Mouse (Mus musculus) splenic B cell, adult 2 months (primary cell): Measurements from ENCODE around the gene Ahnak2.
A peak's percentile ranks its signal among the peaks of the same experiment; 100 is the strongest.

Experiments used
- DNase-seq: peaks from one replicate; pipeline ENCODE4 v3.0.0-alpha.2; 2011; ENCODE audit warnings: low read depth, low spot score
- H3K27me3 ChIP-seq: 2 replicates; pipeline ENCODE4 v1.6.1; 2012; ENCODE audit warnings: mild to moderate bottlenecking, low read length, moderate library complexity, mixed read lengths; ENCODE audit not compliant: control insufficient read depth, poor library complexity, insufficient read depth, severe bottlenecking
- H3K36me3 ChIP-seq: 2 replicates; pipeline ENCODE4 v1.6.1; 2012; ENCODE audit warnings: mild to moderate bottlenecking, low read length, moderate library complexity, mixed read lengths; ENCODE audit not compliant: control insufficient read depth, poor library complexity, insufficient read depth, severe bottlenecking

Ahnak2 gene

GRCm38 (mm10) chr12:112795466-112796104 lies 6.9 kb downstream of the Ahnak2 start:
- no peaks in the 10 kb centered on the region for H3K27me3 ChIP-seq

GRCm38 (mm10) chr12:112794998-112795397 lies 7.5 kb downstream of the Ahnak2 start:
- Histone ChIP-seq H3K36me3 (no peaks in the 10 kb centered on the region), H3K27me3 (no peaks in the 10 kb centered on the region)
- no peak for DNase-seq

More at GRCm38 (mm10) chr12:112795466-112796104, 6.9 kb downstream of the Ahnak2 start:
- H3K36me3 ChIP-seq: no peaks in the 10 kb centered on the region
- no peak for DNase-seq

GRCm38 (mm10) chr12:112794356-112794816 lies 8.1 kb downstream of the Ahnak2 start:
- H3K36me3 ChIP-seq: no peaks in the 10 kb centered on the region
- DNase-seq: no peak
- no peaks in the 10 kb centered on the region for H3K27me3 ChIP-seq

- no peaks in the 10 kb centered on the region for H3K27me3 ChIP-seq
- DNase-seq: no peak
- no peaks in the 10 kb centered on the region for H3K36me3 ChIP-seq
These were observed 8.7 kb downstream of the Ahnak2 start for GRCm38 (mm10) chr12:112793601-112794355.

- DNase-seq: no peak
- Histone ChIP-seq H3K36me3 (no peaks in the 10 kb centered on the region), H3K27me3 (no peaks in the 10 kb centered on the region)
These were observed 11.4 kb downstream of the Ahnak2 start for GRCm38 (mm10) chr12:112791026-112791425.

- H3K36me3 ChIP-seq: no peaks in the 10 kb centered on the region; the same call in 1 of the 2 replicates
- no peaks in the 10 kb centered on the region for H3K27me3 ChIP-seq
- no peak for DNase-seq
These were observed 28.0 kb downstream of the Ahnak2 start for GRCm38 (mm10) chr12:112774481-112774880.

- DNase-seq: no peak
- H3K27me3 ChIP-seq: no peaks in the 10 kb centered on the region
- H3K36me3 ChIP-seq: no peaks in the 10 kb centered on the region; the same call in 1 of the 2 replicates
These were observed 28.4 kb downstream of the Ahnak2 start for GRCm38 (mm10) chr12:112774026-112774425.

- DNase-seq: no peak
- Histone ChIP-seq H3K27me3 (no peaks in the 10 kb centered on the region), H3K36me3 (peaks cover 4% of the 10 kb centered on the region)
These were observed 29.1 kb downstream of the Ahnak2 start for GRCm38 (mm10) chr12:112773366-112773765.

- peaks cover 9% of the 10 kb centered on the region for H3K36me3 ChIP-seq
- no peaks in the 10 kb centered on the region for H3K27me3 ChIP-seq
- no peak for DNase-seq
These were observed 30.2 kb downstream of the Ahnak2 start for GRCm38 (mm10) chr12:112772306-112772705.

GRCm38 (mm10) chr12:112770396-112770795 lies 32.1 kb downstream of the Ahnak2 start:
- Histone ChIP-seq H3K36me3 (peaks cover 16% of the 10 kb centered on the region), H3K27me3 (no peaks in the 10 kb centered on the region)
- no peak for DNase-seq

GRCm38 (mm10) chr12:112769751-112770150 lies 32.7 kb downstream of the Ahnak2 start:
- no peaks in the 10 kb centered on the region for H3K27me3 ChIP-seq
- no peak for DNase-seq
- H3K36me3 ChIP-seq: peaks cover 19% of the 10 kb centered on the region

- Histone ChIP-seq H3K27me3 (no peaks in the 10 kb centered on the region), H3K36me3 (peaks cover 21% of the 10 kb centered on the region)
- DNase-seq: peak; percentile 42
These were observed 33.4 kb downstream of the Ahnak2 start for GRCm38 (mm10) chr12:112769031-112769430.

GRCm38 (mm10) chr12:112768166-112768565 lies 34.3 kb downstream of the Ahnak2 start:
- H3K36me3 ChIP-seq: peaks cover 25% of the 10 kb centered on the region
- DNase-seq: no peak
- no peaks in the 10 kb centered on the region for H3K27me3 ChIP-seq

GRCm38 (mm10) chr12:112767036-112767890 lies 35.2 kb downstream of the Ahnak2 start:
- Histone ChIP-seq H3K27me3 (no peaks in the 10 kb centered on the region), H3K36me3 (peaks cover 25% of the 10 kb centered on the region)
- DNase-seq: no peak
